Mouse (Mus musculus): ENCODE measurements around the gene Inha.

Gene Inha

DNA sequence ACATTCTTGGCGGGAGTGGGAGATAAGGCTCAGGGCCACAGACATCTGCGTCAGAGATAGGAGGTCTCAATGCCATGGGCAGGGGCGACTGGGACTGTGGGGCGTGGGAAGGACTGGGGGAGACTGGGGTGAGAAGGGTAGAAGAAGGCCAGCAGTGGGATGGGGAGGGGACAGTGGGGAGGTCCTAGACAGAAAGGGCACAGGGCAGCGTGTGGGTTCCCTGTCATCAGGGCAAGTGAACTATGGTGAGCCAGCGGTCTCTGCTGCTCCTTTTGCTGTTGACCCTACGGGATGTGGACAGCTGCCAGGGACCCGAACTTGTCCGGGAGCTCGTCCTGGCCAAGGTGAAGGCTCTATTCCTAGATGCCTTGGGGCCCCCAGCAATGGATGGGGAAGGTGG lies at the start of gene Inha:
Gene Inha, plus strand, starts transcription at position 72 of the 400 bp plus-strand sequence.
- DNase-seq = no peak

- DNase-seq = no peak
Measured at GRCm38 (mm10) chr1:75457710-75458024, 49.2 kb upstream of the Inha start.

DNA sequence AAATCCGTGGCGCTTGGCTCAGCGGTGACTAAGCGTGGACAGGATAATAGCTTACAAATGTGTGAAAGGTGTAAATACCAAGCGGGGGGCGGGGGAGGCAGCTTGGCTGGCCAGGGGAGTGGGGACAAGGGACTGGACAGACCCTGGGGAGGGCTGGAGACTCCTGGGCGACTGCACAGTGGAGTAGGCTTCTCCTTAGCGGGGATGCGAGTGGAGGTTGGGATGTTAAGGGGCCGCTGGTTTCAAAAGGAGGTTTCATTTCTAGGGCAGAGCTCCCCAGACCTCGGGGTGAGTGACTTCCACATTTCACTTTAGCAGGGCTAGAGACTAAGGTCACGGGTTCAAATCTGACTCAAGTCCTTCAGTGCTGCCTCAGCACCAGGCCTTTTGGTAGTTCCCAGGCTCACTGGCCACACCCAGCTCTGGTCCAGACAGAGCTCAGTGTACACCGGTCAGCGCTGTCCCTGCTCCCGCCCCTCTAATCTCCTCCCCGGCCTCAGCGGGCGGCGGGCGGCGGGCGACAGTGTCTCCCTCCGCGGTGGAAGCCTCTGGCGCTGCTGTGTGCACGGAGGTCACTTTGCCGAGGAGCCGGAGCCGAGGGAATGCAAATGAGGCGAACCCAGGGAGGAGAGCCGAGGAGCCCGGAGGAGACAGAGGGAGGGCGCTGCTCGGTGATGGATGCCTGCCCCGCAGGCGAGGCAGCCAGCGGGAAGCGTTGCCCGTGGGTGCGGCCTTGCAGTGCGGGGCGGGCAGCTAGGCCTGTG lies 48.7 kb upstream of the Inha start:
- DNase-seq = peak; percentile 43

DNA sequence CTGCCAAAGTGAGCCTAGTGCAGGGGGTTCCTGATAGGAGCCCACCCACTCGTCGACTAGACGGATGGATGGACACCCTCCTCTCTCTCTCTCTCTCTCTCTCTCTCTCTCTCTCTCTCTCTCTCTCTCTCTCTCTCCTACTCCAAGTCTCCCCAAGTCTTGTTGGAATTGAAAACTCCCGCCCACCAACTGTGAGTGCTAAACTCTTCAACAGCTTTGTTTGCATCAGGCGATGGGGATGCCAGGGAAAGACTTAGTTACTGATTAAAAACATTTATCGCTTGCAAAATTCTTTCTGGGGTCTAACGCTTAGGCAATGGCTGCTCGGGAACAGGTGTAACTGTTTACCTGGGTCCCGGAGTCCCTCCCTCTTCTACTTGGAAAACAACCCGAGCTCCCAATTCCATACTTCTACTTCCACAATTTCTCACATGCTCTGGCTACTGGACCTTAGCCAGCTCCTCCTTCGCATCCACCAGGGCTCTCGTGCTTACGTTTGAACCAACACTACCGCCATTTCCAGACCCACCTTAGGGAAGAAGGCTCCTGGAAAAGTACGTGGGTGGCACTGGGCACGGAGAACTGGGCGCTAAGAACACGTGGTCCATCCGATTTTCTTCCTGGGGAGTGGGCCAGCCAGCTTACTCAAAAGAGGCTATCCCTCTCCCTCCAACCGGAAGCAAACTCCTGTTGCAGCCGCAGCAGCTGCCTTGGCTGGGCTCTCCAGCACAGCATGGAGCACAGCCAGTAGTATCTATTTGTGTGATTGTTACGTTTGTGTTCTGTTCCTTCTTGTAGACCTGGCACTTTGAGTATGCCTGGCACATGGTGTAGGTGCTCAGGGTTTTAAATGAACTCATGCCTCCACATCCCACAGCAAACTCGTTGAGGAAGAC lies 47.8 kb upstream of the Inha start:
- DNase-seq = peak; percentile 53

- no peak for DNase-seq
Measured at GRCm38 (mm10) chr1:75460297-75460696, 46.6 kb upstream of the Inha start.

- no peak for DNase-seq
Measured at GRCm38 (mm10) chr1:75462636-75463035, 44.2 kb upstream of the Inha start.

GRCm38 (mm10) chr1:75463652-75464204 lies 43.1 kb upstream of the Inha start:
- no peak for DNase-seq

GRCm38 (mm10) chr1:75467215-75467927 lies 39.5 kb upstream of the Inha start:
- DNase-seq = peak; percentile 90

GRCm38 (mm10) chr1:75469287-75469825 lies 37.5 kb upstream of the Inha start:
- no peak for DNase-seq

GRCm38 (mm10) chr1:75476441-75476840 lies 30.4 kb upstream of the Inha start:
- no peak for DNase-seq

DNA sequence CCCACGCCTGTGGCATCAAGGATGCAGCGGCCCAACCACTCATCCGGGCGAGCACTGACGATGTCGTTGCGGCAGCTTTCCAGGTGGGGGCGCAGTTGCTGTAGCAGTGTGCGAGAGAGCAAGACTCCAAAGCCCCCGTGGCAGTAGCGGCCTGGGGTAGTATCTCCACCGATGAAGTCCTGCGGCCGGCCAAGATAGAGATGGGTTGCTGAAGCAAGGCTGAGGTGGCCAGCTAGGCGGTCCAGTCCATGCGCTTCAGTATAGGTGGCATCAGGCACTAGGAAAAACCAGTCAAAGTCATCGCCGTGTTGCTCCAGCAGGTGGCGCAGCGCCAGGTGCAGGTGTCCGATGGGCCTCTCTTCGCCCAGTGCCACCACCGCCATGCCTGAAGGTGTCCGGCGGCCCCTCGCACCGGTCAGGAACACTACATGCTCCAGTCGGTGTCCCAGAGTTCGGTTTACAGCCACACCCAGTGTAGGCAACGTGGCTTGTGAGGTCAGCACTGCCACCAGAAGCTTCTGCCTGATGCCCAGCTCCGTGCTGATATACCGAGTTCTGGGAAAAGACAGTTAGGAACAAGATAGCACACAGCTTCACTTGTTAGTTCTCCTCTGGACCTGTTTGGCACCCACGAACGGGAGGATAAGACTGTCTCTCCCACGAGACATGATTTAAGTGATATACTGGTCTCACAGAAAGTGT lies 29.5 kb upstream of the Inha start:
- peak; percentile 94 for DNase-seq

DNA sequence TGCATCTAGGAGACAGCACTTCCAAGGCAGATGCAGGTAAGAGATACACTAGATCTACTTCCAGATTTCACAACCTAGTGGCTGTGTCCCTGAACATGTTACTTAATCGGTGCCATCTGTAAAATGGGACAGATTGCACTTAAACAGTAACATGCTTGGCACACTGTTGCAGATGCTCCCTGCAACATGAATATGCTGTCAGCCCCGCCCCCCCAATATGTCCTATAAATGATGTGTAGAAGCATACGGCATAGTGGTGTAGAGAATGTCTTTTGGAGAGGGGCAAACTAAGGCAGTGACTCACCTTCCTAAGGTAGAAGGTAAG lies 28.9 kb upstream of the Inha start:
- DNase-seq = no peak

DNA sequence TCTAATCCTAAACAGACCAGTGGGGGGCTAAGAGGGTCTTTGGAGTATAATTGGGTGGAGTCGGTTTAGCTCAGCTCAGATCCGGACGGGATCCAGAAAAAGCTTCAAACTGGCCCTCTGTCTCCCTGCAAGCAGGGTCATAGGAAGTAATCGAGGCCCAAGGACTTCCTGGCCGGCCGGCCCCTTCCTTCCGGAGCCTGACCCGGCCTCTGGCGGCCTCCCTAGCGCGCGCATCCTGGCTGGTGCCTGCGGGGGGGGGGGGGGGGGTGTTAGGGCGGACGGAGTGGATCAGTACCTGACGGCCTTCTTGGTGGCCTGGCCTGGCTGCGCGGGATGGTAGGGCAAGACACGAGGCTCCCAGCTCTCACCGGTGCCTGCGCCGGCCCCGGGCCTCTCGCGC lies 28.4 kb upstream of the Inha start:
- no peak for DNase-seq

DNA sequence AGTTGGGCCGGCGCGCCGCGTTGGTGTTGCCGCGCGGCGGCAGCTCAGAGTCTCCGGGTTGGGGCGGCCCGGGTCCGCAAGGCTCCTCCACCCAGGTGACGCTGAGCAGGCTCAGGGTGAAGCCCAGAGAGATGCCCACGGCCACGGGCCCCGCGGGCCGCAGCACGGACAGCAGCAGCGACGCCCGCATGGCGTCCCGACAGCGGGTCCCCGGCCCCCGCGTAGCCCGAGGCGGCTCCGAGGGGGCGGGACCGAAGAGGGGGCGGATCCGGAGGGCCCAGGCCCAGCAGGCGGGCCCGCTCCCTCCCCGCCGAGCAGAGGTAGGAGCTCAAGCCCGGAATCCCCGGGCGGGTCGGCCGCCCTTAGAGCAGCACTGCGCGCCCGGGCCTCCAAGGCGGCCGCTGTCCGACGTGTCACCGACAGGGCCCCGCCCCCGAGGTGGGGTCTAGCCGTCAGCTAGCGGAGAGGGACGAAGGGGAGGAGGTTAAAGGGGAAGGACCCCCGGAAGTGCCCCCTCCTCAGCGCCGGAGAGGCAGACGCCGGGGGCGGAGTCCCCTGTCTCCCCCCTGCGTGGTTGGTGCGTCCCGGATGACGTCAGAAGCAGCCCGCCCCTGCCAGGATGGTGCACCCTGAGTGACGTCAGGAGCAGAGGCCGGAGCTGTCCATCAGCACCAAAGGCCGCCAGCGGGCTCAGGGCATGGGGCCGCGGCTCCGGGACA lies 27.8 kb upstream of the Inha start, which contains the start of the genes Chpf and Tmem198:
Gene Chpf, minus strand, starts transcription at position 392 of the 719 bp plus-strand sequence.
Gene Tmem198, plus strand, starts transcription at position 617 of the 719 bp plus-strand sequence.
- DNase-seq = peak; percentile 99

GRCm38 (mm10) chr1:75479635-75479989 lies 27.3 kb upstream of the Inha start:
- no peak for DNase-seq

DNA sequence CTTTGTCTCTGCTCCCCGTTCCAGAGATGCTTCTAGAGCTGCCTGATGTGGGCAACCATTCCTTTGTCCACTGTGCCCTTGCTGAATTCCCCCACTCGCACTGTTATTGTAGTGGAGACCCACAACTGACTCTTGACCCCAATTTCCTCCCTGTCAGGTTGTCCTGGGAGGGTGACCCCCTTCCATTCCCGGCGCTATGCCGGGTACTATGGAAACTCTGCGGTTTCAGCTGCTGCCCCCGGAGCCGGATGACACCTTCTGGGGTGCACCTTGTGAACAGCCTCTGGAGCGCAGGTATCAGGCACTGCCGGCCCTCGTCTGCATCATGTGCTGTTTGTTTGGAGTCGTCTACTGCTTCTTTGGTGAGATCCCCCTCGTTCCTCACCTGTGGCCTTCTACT lies 26.8 kb upstream of the Inha start:
- no peak for DNase-seq

GRCm38 (mm10) chr1:75480735-75481134 lies 26.1 kb upstream of the Inha start:
- no peak for DNase-seq

GRCm38 (mm10) chr1:75486561-75486960 lies 20.3 kb upstream of the Inha start:
- peak; percentile 59 for DNase-seq

DNA sequence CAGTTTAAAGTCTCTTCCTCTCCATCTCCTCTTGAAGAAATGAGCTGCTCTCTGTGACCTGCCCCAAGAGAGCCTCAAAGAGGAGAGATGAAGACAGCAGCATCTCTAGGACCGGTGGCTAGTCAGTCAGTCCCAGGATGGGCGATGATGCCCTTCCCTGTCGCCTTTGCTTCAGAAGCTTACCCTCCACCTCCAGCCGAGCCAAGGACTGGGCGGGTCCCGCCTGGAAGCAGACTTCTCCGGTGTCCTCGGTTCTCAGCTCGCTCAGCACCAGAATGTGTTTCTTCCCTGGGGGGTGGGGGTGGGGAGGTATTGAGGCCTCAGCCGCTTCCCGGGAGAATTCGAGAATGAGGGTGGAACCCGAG lies 19.9 kb upstream of the Inha start:
- DNase-seq = peak; percentile 62

DNA sequence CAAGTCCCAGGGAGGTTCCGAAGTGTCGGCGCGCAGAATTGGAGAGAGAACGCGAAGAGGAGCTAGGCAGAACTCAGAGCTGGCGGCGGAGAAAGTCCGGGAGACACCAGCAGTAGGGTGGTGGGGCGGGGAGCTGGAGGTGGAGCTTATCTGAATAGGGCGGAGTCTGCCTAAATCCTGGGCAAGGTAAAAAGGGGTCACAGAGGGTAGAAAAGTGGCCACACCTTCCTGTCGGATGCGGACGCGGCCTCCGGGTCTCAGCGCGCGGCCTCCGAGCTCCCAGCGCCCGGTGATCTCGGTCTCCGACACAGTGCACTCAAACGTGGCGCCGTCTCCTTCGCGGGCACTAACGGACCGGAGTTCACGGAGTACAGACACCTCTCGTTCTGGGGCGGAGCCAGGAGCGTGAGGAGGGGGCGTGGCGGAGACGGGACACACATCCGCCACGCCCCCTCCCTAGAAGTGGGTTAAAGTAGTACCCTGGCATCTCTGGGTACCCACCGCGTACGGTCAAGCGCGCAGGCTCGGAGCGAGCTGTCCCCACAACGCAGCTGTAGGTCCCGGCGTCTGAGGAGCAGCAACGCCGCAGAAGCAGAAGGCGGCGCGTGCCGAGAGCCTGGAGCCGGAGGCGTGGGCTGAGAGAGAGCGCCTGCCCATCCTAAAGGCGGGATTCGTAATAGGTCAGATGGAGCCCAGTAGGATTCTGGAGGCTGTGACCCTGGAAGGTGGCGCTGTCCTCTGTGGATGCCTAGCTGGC lies 19.3 kb upstream of the Inha start:
- DNase-seq = peak; percentile 90
